Mouse (Mus musculus) frontal cortex, postnatal 25 days (tissue): ENCODE results near the gene Esrrg.

Experiments used
- DNase-seq, 2 experiments: peaks; one replicate each; pipeline ENCODE4 v3.0.0; 2022; ENCODE audit warnings: low spot score in 2 of 2

Gene Esrrg

DNA sequence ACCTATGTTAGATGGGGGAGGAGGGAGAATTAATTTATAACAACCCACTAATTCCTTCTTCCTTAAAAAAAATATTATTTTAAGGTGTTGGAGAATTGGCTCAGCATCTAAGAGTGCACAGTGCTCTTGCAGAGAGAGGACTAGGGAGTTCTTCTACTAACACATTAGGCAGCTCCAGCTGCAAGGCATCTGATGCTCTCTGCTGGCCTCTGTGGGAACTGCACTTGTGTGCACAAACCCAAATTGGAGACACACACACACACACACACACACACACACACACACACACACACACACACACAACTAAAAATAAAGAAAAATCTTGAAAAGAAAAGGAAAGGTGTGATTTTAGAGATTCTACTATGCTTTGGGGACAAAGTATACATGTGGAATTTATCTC, 381.6 kb downstream of the Esrrg start:
- DNase-seq: no peak

DNA sequence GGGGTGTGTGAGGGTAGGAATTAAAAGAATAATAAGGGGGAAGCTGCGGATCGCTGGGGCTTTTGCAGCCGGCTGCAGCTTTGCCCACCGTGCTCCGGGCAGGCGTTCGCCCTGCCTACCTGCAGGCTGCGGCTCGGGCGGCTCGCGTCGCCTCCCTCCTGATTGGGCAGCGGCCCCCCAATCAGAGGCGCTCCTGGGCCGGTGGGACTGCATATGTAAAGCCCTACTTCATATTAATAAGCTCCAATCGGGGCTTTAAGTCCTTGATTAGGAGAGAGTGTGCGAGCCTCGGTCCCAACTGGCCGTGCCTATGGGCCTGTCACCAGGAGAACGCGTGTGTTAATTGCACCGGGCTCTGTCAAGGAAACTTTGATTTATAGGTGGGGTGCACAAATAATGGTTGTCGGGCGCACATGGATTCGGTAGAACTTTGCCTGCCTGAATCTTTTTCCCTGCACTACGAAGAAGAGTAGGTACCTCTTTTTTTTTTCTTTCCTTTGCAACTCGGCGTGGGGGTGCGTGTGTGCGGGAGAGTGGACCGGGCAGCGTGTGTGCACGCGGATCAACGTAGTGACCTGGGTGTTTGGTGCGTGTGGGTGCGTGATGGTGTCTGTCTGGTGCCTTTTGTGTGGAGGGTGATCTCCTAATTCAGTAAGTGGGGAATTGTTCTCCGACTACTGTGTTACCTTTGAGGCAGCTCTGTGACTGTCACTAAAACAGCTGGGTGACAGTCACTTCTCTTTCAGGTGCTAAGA, 389.2 kb downstream of the Esrrg start:
- peak; percentile 22 to 27 for DNase-seq

DNA sequence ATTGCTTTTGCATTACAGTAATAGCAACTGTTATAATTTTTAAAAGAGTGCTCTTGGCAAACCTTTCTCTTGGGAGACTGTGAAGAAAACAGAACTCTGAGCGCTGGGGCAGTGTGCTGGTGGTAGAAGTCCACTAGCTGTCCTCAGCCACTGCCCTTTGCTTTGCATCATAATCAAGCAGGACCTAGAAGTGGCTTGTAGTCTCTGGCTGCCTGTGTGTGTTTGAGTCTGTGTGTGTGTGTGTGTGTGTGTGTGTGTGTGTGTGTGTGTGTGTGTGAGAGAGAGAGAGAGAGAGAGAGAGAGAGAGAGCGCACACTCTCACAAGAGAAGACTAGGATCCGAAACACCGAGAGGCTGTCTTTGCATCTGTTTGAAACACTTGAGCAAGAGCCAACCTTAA, 390.5 kb downstream of the Esrrg start:
- DNase-seq: no peak

DNA sequence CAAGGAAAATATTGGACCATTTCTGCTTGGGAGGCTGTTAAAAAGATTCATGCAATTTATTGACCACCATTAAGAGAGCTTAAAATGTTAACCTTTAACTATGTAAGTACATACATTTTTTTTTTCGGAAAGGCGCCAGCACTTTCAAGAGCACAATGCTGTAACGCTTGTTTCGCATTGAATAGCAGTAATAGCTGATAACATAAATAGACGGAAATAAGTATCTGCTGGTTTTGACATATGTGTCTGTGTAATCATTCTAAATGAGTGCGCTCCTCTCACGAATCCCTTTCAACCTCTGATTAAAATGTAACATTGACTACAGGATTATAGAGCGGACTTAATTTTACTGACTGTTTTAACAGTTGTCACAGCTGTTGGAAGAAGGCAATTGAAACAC, 391.6 kb downstream of the Esrrg start:
- no peak for DNase-seq

DNA sequence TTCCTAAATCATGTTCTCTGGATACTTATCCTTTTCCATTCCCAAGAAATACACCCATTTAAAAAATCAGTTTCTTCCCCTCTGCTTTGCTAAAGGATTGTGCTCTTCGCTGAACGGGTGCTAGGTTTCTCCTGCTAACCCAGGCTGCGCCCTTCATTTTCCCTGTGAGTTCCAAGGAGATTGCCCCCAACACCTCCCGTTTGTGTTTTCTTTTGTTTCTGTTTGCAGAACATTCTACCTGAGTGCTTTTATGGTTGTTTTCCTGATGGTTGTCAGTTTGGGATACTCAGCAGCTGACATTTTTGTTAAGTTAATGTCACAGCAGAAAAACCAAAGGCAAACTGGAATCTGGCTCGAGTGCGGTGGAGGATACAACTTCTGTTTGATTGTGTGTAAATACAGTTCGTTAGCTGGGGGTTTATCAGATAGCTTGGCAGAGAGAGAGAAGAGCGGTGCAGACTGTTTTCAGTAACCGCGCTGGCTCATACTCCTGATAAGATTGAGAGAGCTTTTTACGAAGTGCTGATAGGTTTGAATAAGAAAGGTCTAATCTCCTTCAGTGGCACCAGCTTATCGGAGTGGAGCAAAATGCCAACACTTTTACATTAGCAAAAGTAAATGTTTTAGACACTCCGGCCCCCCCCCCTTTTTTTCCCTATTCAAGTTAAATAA, 398.4 kb downstream of the Esrrg start:
- no peak for DNase-seq

DNA sequence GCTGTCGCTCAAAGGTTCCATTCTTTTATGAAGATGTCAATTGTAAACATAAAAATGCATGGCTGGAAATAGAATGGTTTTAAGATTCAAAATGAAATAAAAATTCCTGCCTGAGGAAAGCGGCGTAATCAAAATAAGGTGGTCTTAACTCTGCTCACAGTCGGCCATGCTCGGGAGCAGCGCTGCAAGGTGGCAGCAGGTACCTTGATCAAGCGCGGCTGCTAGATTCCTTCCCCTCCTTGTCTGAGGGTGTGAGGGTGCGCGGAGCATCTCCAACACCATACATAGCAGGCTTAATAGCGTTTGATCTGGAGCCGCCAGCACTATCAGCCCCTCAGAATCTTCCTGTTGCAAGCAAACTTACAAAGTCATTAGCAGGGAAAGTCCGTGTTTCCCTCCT, 399.9 kb downstream of the Esrrg start:
- no peak for DNase-seq

DNA sequence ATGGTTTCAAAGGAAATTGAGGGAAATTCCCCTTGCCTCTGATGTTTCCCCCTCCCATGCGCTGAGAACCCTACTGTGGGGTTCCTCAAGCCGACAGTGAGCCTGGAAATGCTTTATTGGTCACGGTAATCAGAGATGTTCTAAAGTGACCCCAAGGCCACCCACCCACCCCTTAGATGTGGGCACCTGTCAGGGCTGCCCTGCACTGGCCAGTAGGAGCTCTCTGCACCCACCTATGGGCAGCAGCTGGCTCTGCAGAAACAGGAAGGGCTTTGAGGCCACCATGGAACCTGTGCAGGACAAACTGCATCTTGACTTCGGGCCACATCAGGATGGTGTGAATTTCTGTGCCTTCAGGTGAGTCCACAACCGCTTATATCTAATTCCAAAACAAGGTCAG, 401.3 kb downstream of the Esrrg start:
- DNase-seq: no peak

DNA sequence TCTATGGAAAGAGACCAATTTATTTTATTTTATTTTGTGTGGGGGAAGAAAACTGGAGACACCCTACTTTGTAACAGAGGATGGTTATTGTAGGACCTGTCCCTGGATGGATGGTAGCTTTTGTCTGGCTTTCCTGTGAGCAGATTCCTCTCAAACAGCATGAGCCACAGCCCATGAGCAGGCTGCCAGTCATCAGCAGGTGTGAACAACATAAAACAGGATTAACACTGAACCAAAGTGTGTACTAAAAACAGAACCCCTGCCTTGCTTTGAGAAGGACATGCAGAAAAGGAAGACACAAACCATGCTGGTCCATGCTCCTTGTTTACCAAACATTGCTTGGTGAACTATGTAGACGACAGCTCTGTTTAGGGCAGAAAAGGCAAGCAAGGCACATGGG, 402.3 kb downstream of the Esrrg start:
- no peak for DNase-seq

DNA sequence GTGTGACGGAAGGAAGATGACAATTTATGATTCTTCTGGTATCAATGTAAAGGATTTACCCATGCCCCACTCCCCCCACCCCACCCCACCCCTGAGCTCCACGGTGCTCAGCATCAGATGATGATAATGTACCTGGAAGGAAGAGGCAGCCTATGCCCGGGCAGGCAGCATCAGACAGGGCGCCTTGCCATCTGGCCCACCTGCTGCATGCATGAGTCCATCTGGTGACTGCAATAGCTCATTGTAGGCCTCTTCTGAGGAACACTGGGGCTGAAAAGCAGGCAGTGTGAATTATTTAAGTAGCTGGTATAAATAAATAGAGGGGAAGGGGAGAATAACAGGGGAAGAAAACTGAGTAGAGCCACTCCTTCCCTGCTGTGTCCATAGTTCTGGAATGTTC, 405.8 kb downstream of the Esrrg start:
- DNase-seq: no peak

DNA sequence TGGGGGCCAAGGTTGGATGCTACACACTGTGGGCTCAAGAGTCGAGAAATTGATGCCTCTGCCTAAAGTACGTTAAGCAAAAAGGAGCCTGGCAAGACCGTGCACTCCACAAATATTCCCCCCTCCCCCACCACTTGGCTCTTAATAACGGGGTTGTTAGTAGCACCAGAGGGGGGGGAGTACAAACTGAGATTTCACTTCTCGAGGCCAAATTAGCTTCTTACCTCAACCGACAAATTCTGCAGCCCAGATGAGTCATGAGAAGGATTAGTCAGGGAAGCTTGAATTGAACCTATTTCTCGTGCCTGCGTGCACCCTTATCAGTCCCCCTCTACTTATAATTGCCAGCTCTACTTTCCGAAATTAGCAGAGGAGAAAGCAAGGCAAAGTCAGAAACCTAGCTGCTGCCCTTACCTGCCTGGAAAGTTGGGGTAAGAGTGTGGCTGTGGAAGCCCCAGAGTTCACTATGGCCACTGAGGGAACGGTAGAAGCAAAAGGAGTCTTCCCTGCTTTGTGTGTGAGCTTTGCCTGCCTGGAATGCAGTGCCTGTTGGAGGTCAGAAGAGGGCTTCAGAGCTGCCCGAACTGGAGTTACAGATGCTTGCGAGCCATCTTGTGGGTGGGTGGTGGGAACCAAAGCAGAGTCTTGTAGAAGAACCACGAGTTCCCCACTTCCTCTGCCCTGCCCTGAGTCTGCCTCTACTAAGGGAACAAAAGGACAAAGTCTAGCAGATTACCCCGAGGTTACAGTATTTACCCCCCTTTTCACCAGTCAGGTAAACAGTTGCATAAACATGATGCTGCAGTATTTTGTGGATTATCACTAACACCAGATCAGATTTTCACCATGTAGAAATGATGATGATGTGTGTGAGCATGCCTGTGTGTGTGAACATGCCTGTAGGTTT, 409.6 kb downstream of the Esrrg start:
- no peak for DNase-seq

DNA sequence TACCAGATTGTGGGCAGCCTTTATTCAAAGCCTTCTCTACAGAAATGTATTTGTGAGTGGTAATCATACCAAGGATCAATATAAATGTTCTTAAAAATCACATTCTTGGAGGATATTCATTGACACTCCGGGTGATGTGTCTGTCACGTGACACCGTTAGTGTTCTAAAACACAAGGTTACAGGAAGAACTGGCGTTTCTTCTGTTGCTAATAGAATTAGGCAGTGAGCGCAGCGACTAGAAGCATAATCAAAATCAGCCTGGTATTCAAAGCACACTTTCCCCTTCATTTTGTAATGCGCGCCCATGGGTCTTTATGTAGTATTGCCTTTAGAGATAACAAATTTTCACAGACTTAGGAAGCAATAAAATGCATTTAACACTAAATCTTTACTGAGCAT, 420.6 kb downstream of the Esrrg start:
- no peak for DNase-seq

DNA sequence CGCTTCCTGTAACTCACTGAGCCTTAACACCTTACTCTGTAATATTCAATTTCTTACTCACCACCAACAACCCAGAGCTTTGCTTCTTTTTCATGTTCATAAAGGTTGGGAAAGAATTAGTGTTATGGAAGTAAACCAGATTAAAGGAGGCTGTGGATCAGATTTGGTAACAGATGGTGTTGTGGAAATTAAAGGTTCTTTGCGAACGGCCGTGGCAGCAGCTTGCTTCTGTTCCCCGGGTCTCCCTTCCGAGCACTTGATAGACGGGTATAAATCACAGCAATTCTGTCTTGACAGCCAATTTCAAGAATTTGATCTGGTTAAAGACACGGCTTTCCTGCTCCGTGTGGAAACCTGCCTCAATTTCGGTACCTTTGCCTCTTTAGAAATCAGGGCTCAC, 421.5 kb downstream of the Esrrg start:
- no peak for DNase-seq

DNA sequence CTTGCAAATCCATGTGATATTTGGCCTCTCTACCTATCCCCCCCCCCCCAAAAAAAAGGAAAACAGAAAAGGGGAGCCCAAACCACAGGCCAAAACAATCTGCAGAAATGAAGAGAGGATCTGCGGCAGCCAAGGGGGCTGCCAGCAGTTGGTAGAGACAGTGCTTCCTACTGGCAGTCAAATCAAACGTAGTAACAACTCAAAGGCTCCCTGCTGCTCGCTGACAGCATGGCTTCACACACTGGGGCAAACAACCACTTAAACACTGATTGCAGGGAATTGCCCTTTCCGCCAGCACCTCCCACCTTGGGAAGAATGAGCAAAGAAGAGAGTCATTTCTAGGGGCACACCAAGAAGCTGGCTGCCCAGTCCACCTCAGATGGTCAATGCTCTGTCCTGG, 422.7 kb downstream of the Esrrg start:
- DNase-seq: no peak

DNA sequence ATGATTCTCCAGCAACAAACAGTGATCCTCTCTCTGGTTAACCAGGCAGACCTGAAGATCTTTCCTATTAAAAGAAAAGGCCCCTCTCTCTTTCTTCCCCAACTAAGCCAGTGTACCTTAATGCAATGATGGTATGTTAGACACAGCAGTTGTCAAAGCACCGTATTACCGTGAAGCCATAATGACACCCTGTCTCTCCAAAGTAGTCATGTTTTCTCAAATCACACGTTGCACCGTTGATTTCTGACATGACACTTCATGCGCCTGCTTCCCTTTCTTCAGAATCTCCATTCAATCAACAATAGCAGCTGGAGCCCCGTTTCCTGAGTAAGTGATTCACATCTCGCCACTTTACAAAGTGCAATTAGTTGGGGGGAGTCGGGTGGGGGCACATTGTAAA, 427.4 kb downstream of the Esrrg start:
- DNase-seq: no peak

DNA sequence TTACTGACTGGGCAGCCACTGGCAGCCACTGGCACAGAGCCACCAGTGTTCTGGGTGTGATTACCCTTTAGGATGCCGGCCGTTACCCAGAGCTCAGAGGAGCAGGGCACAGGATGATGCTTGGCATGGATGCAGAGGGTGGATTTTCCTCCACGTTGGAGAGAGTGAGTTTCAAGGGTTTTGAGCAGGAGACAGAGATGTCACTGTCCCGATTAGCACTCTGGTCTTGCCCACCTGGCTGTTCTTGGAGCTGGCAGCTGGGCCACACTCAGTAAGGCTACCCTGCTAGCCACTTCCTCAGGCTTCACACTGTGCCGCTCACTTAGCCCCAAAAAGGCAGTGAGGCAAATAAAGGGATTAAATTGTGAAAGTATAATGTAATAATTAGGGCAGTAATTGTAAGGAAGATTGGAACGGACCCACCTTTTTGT, 438.1 kb downstream of the Esrrg start:
- DNase-seq: no peak

DNA sequence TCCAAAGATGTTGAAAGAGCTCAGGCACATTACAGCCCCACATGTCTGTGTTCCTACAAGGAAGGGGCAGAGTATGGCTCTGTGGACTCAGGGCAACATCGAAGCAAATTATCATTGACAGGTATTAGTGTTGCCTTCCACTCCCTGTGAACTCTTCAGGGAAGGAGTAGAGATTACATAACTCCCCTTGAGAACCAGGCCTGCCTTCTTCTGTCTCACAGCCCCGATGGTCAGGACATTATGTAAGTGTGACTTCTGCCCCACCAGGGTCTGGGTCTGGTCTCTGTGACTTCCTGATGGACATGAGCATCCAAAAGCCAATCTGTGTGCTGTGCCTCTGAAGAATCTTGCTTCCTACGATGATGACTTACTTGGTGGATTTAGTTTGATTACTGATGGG, 438.6 kb downstream of the Esrrg start:
- DNase-seq: no peak

DNA sequence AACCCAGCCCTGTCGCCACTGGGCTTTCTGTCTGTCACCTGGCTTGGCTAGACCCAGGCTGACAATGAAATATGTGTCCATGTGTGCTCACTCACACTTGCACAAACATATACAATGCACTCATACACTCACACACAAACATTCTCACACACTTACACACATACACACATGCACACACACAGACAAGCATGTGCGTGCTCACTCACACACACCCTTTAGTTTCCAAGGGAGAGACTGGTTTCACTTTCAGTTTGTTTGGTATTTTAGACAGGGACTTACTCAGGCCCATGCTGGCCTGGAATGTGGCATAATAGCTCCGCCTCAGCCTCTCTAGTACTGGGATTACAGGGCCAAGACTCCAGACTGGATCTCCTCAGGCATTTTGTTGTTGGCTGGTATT, 447.3 kb downstream of the Esrrg start:
- DNase-seq: no peak

DNA sequence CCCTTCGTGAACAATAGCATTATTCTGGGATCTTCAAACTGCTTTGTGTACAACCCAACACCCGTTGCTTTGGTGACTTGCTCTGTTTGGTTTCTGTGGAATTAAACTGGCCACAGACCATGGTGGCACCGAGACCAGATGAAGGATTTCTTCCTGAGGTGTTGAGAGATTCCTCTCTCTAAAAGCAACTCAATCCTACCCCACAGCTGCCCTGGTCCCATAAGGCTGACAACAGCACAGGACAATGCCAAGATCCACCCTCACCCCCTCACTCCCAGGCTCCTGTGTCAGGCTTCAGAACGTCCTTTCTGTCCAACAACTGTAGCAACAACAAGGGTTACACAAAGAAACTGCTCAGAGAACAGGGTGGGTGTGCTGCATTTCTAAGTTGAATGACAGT, 449.3 kb downstream of the Esrrg start:
- DNase-seq: no peak

DNA sequence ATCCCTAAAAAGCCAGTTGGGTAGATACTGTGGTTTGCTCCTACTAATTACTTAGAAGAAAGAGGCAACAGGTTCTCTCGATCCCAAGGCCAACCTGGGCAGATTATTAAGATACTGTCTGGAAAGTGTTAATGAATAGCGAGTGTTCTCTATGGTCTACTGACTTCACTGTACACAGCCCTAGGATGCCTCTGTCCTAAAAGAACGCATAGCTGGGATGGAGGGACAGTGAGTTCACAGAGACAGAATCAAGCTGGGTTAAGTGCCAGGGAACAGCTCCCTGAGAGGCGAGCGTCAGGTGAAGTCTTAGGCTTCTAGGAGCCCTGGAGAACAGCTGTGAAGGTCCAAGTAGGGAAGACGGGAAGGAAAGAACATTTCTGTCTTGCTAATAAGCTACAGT, 450.4 kb downstream of the Esrrg start:
- no peak for DNase-seq

DNA sequence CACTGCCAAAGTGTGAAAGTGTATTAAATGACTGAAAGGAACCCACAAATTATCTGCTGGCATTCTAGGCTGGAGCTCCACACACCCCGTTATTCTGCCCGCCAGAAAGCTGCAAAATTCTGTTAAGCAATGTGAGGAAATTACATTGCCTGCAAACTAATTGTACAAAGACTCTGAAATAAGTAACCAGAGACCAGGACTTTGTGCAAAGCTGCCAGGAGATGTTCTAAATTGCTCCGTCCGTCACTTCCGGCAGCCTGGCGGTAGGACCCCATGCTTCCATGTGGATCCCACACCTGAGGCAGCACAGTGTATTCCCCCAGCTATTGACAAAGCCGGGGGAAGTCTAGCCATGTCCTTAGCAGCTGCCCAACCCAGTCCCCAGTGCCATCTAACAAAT, 451.9 kb downstream of the Esrrg start:
- no peak for DNase-seq

DNA sequence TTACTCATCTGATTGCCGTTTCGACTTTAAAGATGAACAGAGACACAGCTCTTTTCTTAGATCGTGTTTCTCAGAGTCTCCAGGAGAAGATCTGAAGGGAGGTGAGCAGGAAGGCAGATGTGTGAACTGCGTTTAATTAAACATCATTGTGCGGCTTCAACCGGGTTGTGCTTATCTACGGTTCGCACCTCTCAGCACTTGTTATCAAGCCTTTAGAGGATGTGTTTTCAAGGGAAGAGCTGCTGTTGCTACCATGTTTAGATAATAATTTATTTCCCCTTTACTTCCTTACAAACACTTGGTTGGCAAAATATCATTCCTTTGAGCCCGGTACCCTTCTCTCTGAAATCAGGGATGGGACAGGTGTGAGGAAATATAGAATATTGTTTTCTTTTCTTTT, 460.2 kb downstream of the Esrrg start:
- no peak for DNase-seq

DNA sequence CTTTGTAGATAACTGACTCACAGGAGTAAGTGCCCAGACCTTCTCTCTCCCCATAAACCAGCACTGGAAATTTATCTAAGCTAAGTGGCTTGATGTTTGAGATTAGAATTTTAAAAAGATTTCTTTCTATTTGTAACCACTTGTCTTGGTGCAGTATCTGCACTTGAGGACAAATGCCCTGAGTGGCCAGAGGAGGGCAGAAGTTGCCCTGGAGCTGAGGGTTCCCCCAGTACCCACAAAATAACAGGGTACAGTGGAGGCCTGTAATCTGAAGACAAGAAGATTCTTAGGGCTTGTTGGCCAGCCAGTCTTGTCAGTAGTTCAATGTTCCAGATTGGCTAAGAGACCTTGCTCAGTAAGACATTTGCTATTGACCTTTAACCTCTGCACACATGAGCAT, 461.3 kb downstream of the Esrrg start:
- DNase-seq: no peak
